Mouse (Mus musculus): ENCODE measurements around the gene Flot1. TPM values are rescaled to one million over a fixed set of nuclear protein-coding genes. Genes with fewer than 3 reads are reported as not detected.

Flot1 gene
- 100 and 121 TPM in 2 replicates for polyA plus RNA-seq (2014; fragmentation: Nextera tagmentation; extraction: Ambion mirVana)

GRCm38 (mm10) chr17:35822964-35823937, at the start of gene Flot1:
Gene Flot1 (plus strand): TSS chr17:35823230.
- Histone ChIP-seq H3K4me2 (ENCODE audit: low read depth, low read length) (peak within 1 kb of the TSS; percentile 69), H3K36me3 (ENCODE audit: control insufficient read depth, insufficient read depth, low read length) (peaks cover 13% of the 10 kb centered on the region; the same call in 1 of the 2 replicates)

GRCm38 (mm10) chr17:35776811-35777609, 46.0 kb upstream of the Flot1 start:
- H3K27ac ChIP-seq (ENCODE audit: low read depth, low read length): no peak overlapping the region
- WGBS: 61% methylated on average over 13 of the region's 13 CpGs
- no peak overlapping the region for H3K4me3 ChIP-seq (ENCODE audit: low read depth, low read length)
- no peaks in the 10 kb centered on the region for H3K27me3 ChIP-seq (ENCODE audit: control insufficient read depth, insufficient read depth, low read length)
- no peaks in the 10 kb centered on the region for H3K4me1 ChIP-seq (ENCODE audit: control insufficient read depth, insufficient read depth, low read length)
- H3K4me2 ChIP-seq (ENCODE audit: low read depth, low read length): no peak overlapping the region
- H3K36me3 ChIP-seq (ENCODE audit: control insufficient read depth, insufficient read depth, low read length): no peaks in the 10 kb centered on the region
- H3K9me3 ChIP-seq (ENCODE audit: control insufficient read depth, low read length): no peaks in the 10 kb centered on the region
- ATAC-seq (ENCODE audit: low read depth): no peak
- H3K9ac ChIP-seq (replicated peaks; ENCODE audit: low read depth, low read length): no peak overlapping the region

More at GRCm38 (mm10) chr17:35822964-35823937, at the start of gene Flot1:
- under 1% methylated on average over 36 of the region's 47 CpGs for WGBS
- Histone ChIP-seq H3K4me3 (ENCODE audit: low read depth, low read length) (peak within 1 kb of the TSS; percentile 62), H3K4me1 (ENCODE audit: control insufficient read depth, insufficient read depth, low read length) (peaks cover 20% of the 10 kb centered on the region), H3K9me3 (ENCODE audit: control insufficient read depth, low read length) (no peaks in the 10 kb centered on the region), H3K27ac (ENCODE audit: low read depth, low read length) (peak within 1 kb of the TSS; percentile 75), H3K27me3 (ENCODE audit: control insufficient read depth, insufficient read depth, low read length) (no peaks in the 10 kb centered on the region), H3K9ac (replicated peaks; ENCODE audit: low read depth, low read length) (peak within 1 kb of the TSS; percentile 69)
- ATAC-seq (ENCODE audit: low read depth): peak; percentile 89

- H3K27ac ChIP-seq (ENCODE audit: low read depth, low read length): no peak overlapping the region
- no peak for ATAC-seq (ENCODE audit: low read depth)
- H3K36me3 ChIP-seq (ENCODE audit: control insufficient read depth, insufficient read depth, low read length): no peaks in the 10 kb centered on the region
- no peaks in the 10 kb centered on the region for H3K27me3 ChIP-seq (ENCODE audit: control insufficient read depth, insufficient read depth, low read length)
- 85% methylated on average over 6 of the region's 6 CpGs for WGBS
- H3K4me1 ChIP-seq (ENCODE audit: control insufficient read depth, insufficient read depth, low read length): no peaks in the 10 kb centered on the region
- H3K4me3 ChIP-seq (ENCODE audit: low read depth, low read length): no peak overlapping the region
- H3K4me2 ChIP-seq (ENCODE audit: low read depth, low read length): no peak overlapping the region
- H3K9me3 ChIP-seq (ENCODE audit: control insufficient read depth, low read length): no peaks in the 10 kb centered on the region
- H3K9ac ChIP-seq (replicated peaks; ENCODE audit: low read depth, low read length): no peak overlapping the region
Measured at GRCm38 (mm10) chr17:35778965-35779364, 44.1 kb upstream of the Flot1 start.

GRCm38 (mm10) chr17:35779466-35780205, 43.4 kb upstream of the Flot1 start:
- no peak overlapping the region for H3K4me2 ChIP-seq (ENCODE audit: low read depth, low read length)
- no peaks in the 10 kb centered on the region for H3K9me3 ChIP-seq (ENCODE audit: control insufficient read depth, low read length)
- H3K27me3 ChIP-seq (ENCODE audit: control insufficient read depth, insufficient read depth, low read length): no peaks in the 10 kb centered on the region
- no peaks in the 10 kb centered on the region for H3K4me1 ChIP-seq (ENCODE audit: control insufficient read depth, insufficient read depth, low read length)
- H3K4me3 ChIP-seq (ENCODE audit: low read depth, low read length): no peak overlapping the region
- ATAC-seq (ENCODE audit: low read depth): no peak
- WGBS: 71% methylated on average over 10 of the region's 10 CpGs
- no peak overlapping the region for H3K27ac ChIP-seq (ENCODE audit: low read depth, low read length)
- no peaks in the 10 kb centered on the region for H3K36me3 ChIP-seq (ENCODE audit: control insufficient read depth, insufficient read depth, low read length)
- no peak overlapping the region for H3K9ac ChIP-seq (replicated peaks; ENCODE audit: low read depth, low read length)

GRCm38 (mm10) chr17:35780362-35780761, 42.7 kb upstream of the Flot1 start:
- Histone ChIP-seq H3K36me3 (ENCODE audit: control insufficient read depth, insufficient read depth, low read length) (no peaks in the 10 kb centered on the region), H3K9ac (replicated peaks; ENCODE audit: low read depth, low read length) (no peak overlapping the region), H3K4me3 (ENCODE audit: low read depth, low read length) (no peak overlapping the region), H3K9me3 (ENCODE audit: control insufficient read depth, low read length) (no peaks in the 10 kb centered on the region), H3K27ac (ENCODE audit: low read depth, low read length) (no peak overlapping the region), H3K4me2 (ENCODE audit: low read depth, low read length) (no peak overlapping the region), H3K4me1 (ENCODE audit: control insufficient read depth, insufficient read depth, low read length) (no peaks in the 10 kb centered on the region), H3K27me3 (ENCODE audit: control insufficient read depth, insufficient read depth, low read length) (no peaks in the 10 kb centered on the region)
- no peak for ATAC-seq (ENCODE audit: low read depth)
- WGBS: 95% methylated on average over 7 of the region's 7 CpGs

DNA sequence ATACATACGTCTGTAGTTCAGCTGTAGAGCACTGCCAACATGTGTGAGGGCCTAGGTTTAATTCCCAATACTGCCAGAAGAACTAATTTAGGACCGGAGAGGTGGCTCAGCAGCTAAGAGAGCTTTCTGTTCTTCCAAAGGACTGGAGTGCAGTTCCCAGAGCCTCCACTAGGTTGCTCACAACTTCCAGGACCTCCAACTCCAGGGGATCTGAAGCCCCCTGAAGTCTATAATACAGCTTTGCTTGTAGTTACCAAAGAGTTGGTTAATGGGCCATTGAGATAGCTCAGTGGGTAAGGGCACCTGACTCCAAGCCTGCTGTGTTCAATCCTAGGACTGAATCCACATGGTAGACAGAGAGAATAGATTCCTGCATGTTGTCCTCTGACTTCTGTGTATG, 40.6 kb upstream of the Flot1 start:
- H3K27me3 ChIP-seq (ENCODE audit: control insufficient read depth, insufficient read depth, low read length): no peaks in the 10 kb centered on the region
- no peak overlapping the region for H3K4me2 ChIP-seq (ENCODE audit: low read depth, low read length)
- no peak overlapping the region for H3K4me3 ChIP-seq (ENCODE audit: low read depth, low read length)
- 64% methylated on average over 2 of the region's 2 CpGs for WGBS
- no peaks in the 10 kb centered on the region for H3K36me3 ChIP-seq (ENCODE audit: control insufficient read depth, insufficient read depth, low read length)
- H3K9ac ChIP-seq (replicated peaks; ENCODE audit: low read depth, low read length): no peak overlapping the region
- H3K27ac ChIP-seq (ENCODE audit: low read depth, low read length): no peak overlapping the region
- no peaks in the 10 kb centered on the region for H3K4me1 ChIP-seq (ENCODE audit: control insufficient read depth, insufficient read depth, low read length)
- no peaks in the 10 kb centered on the region for H3K9me3 ChIP-seq (ENCODE audit: control insufficient read depth, low read length)
- no peak for ATAC-seq (ENCODE audit: low read depth)

DNA sequence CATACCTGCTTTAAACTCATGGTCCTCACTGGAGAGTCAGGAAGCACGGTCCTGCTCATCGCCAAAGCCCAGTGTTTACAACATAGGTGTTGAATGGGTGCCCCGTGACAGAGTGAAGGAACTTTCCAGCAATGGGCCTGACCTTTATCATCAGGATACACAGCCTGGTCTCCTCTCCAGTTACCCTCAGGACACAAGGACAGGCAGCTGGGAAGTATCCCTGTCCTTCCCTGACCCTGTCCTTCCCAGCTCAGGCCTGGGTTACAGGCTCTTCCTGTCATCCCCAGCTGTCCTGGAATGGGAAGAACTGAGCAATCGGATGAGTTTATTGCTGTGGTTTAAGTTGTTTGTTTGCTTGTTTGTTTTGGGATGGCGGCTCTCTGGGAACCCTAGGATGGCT, 40.1 kb upstream of the Flot1 start:
- Histone ChIP-seq H3K27me3 (ENCODE audit: control insufficient read depth, insufficient read depth, low read length) (no peaks in the 10 kb centered on the region), H3K27ac (ENCODE audit: low read depth, low read length) (no peak overlapping the region), H3K9ac (replicated peaks; ENCODE audit: low read depth, low read length) (no peak overlapping the region), H3K4me1 (ENCODE audit: control insufficient read depth, insufficient read depth, low read length) (no peaks in the 10 kb centered on the region), H3K9me3 (ENCODE audit: control insufficient read depth, low read length) (no peaks in the 10 kb centered on the region), H3K4me3 (ENCODE audit: low read depth, low read length) (no peak overlapping the region), H3K36me3 (ENCODE audit: control insufficient read depth, insufficient read depth, low read length) (no peaks in the 10 kb centered on the region), H3K4me2 (ENCODE audit: low read depth, low read length) (no peak overlapping the region)
- 74% methylated on average over 5 of the region's 5 CpGs for WGBS
- ATAC-seq (ENCODE audit: low read depth): no peak

DNA sequence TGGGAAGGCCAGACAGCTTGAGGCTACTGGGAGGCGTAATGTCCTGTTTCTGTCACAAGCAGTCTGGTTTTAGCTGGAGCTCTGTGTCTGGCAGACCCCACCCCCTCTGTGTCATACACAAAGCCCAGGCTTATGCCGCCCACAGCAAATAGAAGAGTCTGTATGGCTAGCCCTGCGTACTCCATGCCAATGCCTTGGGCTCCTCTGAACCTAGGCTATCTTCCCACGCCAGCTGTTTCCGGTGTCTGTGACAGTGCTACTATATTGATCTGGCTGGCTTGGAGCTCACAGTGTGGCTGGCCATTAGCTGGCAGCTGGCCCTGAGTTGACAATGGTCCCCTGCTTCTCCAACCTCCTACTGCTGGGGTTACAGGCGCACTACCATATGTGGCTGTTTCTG, 39.1 kb upstream of the Flot1 start:
- ATAC-seq (ENCODE audit: low read depth): no peak
- H3K36me3 ChIP-seq (ENCODE audit: control insufficient read depth, insufficient read depth, low read length): no peaks in the 10 kb centered on the region
- 77% methylated on average over 6 of the region's 6 CpGs for WGBS

More for the DNA sequence above, 39.1 kb upstream of the Flot1 start:
- Histone ChIP-seq H3K4me2 (ENCODE audit: low read depth, low read length) (no peak overlapping the region), H3K27me3 (ENCODE audit: control insufficient read depth, insufficient read depth, low read length) (no peaks in the 10 kb centered on the region), H3K9me3 (ENCODE audit: control insufficient read depth, low read length) (no peaks in the 10 kb centered on the region), H3K4me3 (ENCODE audit: low read depth, low read length) (no peak overlapping the region), H3K27ac (ENCODE audit: low read depth, low read length) (no peak overlapping the region), H3K4me1 (ENCODE audit: control insufficient read depth, insufficient read depth, low read length) (no peaks in the 10 kb centered on the region), H3K9ac (replicated peaks; ENCODE audit: low read depth, low read length) (no peak overlapping the region)

Measured in neural tube, embryonic 14.5 days (tissue).